Mouse (Mus musculus) stomach, embryonic 14.5 days (tissue): ENCODE measurements around the gene Rfk. TPM values are rescaled to one million over a fixed set of nuclear protein-coding genes. Genes with fewer than 3 reads are reported as not detected.

Source experiments
- ATAC-seq: fragments of 200-750 bp; cut with Nextera tagmentation; 2 replicates; pipeline ENCODE4 v1.8.0; 2017; ENCODE audit warnings: low read depth, moderate TSS enrichment; ENCODE audit not compliant: insufficient number of reproducible peaks, insufficient read depth, low FRiP score
- H3K27ac ChIP-seq: fragments of 300-500 bp; sonication (generic); 2 replicates; pipeline ENCODE4 v1.5.1; 2014; ENCODE audit warnings: mild to moderate bottlenecking, low read length, moderate library complexity, mixed read lengths
- H3K27me3 ChIP-seq: fragments of 300-500 bp; sonication (generic); 2 replicates; pipeline ENCODE4 v1.6.1; 2014; ENCODE audit warnings: low read length, control low read depth, mixed read lengths; ENCODE audit not compliant: control insufficient read depth, insufficient read depth
- H3K36me3 ChIP-seq: fragments of 300-500 bp; sonication (generic); 2 replicates; pipeline ENCODE4 v1.6.1; 2014; ENCODE audit warnings: mild to moderate bottlenecking, control low read depth, low read length, moderate library complexity, mixed read lengths; ENCODE audit not compliant: control insufficient read depth, insufficient read depth
- H3K4me1 ChIP-seq: fragments of 300-500 bp; sonication (generic); 2 replicates; pipeline ENCODE4 v1.6.1; 2014; ENCODE audit warnings: low read length, control low read depth, mixed read lengths; ENCODE audit not compliant: control insufficient read depth, insufficient read depth
- H3K4me2 ChIP-seq: fragments of 300-500 bp; sonication (generic); replicated peaks from 2 replicates; pipeline ENCODE4 v1.6.1; 2014; ENCODE audit warnings: low read depth, low read length, control low read depth
- H3K4me3 ChIP-seq: fragments of 300-500 bp; sonication (generic); 2 replicates; pipeline ENCODE4 v1.5.1; 2014; ENCODE audit warnings: low read depth, low read length, control low read depth
- H3K9ac ChIP-seq: fragments of 300-500 bp; sonication (generic); replicated peaks from 2 replicates; pipeline ENCODE4 v1.6.1; 2014; ENCODE audit warnings: low read depth, mild to moderate bottlenecking, control low read depth, low read length, moderate library complexity, mixed read lengths
- H3K9me3 ChIP-seq: fragments of 300-500 bp; sonication (generic); 2 replicates; pipeline ENCODE4 v1.6.1; 2016; ENCODE audit warnings: low read depth, low read length, control low read depth; ENCODE audit not compliant: control insufficient read depth
- WGBS: fragments of 180-500 bp; shearing (Covaris S2); extraction: QIAGEN DNeasy Blood & Tissue Kit; methylation state at CpG from one replicate; pipeline ENCODE4 v1.1.7; 2014; 5-methylcytosine and 5-hydroxymethylcytosine counted together
- polyA plus RNA-seq: library from polyadenylated mRNA; unstranded; fragments of >200 nt; fragmentation: Nextera tagmentation; extraction: Ambion mirVana; gene quantifications from 2 replicates; pipeline ENCODE4 v1.2.1, GENCODE M21; 2014

The Rfk gene
- polyA plus RNA-seq, 1 experiment from 2014 or later: 68.2 TPM

- H3K27ac ChIP-seq: no peak overlapping the region
- H3K4me3 ChIP-seq: peak overlapping the region; percentile 47
- ATAC-seq: peak; percentile 91
- H3K4me2 ChIP-seq: peak overlapping the region; percentile 90
- no peaks in the 10 kb centered on the region for H3K36me3 ChIP-seq
- 0 out of 2 replicates have a peak, but pooled peaks cover 4% of the 10 kb centered on the region for H3K4me1 ChIP-seq
- 0 out of 2 replicates have a peak overlapping the region, but pooled peaks have one; percentile 25 for H3K9ac ChIP-seq
- no peaks in the 10 kb centered on the region for H3K9me3 ChIP-seq
- 1% methylated on average over 49 of the region's 50 CpGs for WGBS
- no peaks in the 10 kb centered on the region for H3K27me3 ChIP-seq
These were observed 37.6 kb upstream of the Rfk start for GRCm38 (mm10) chr19:17355950-17356867.

GRCm38 (mm10) chr19:17356932-17357331 lies 36.9 kb upstream of the Rfk start:
- ATAC-seq: no peak
- Histone ChIP-seq H3K9ac (no peak overlapping the region), H3K27me3 (no peaks in the 10 kb centered on the region), H3K4me1 (0 out of 2 replicates have a peak, but pooled peaks cover 4% of the 10 kb centered on the region), H3K9me3 (no peaks in the 10 kb centered on the region), H3K36me3 (no peaks in the 10 kb centered on the region), H3K4me2 (peak overlapping the region; percentile 90; the same call in 1 of the 2 replicates), H3K27ac (no peak overlapping the region), H3K4me3 (peak overlapping the region; percentile 47; the same call in 1 of the 2 replicates)
- 62% methylated on average over 6 of the region's 6 CpGs for WGBS

DNA sequence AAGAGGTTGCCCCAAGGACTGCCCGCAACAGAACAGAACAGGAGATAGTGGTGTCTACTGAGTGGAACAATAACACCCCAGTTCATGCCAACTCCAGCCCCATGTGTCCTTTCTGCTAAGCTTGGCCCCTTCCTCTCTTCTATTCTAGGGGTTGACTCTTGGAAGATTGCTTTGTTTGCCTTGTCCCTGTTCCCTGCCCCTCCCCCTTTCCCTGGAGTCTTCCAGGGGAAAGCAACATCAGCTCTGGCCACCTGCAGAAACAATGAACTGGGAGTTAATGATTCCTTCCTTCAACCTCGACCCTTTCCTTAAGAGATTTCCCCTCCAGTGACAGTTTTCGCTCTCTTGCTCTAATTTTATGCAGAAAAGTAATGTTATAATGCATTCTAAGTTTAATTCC lies 36.5 kb upstream of the Rfk start:
- Histone ChIP-seq H3K4me3 (no peak overlapping the region), H3K27ac (no peak overlapping the region), H3K4me2 (no peak overlapping the region), H3K9me3 (no peaks in the 10 kb centered on the region), H3K4me1 (0 out of 2 replicates have a peak, but pooled peaks cover 4% of the 10 kb centered on the region), H3K9ac (no peak overlapping the region), H3K36me3 (no peaks in the 10 kb centered on the region), H3K27me3 (no peaks in the 10 kb centered on the region)
- WGBS: 66% methylated on average over 3 of the region's 3 CpGs
- ATAC-seq: no peak

- Histone ChIP-seq H3K27me3 (no peaks in the 10 kb centered on the region), H3K36me3 (no peaks in the 10 kb centered on the region), H3K4me2 (no peak overlapping the region), H3K27ac (no peak overlapping the region), H3K4me3 (no peak overlapping the region), H3K9me3 (no peaks in the 10 kb centered on the region), H3K9ac (no peak overlapping the region), H3K4me1 (0 out of 2 replicates have a peak, but pooled peaks cover 4% of the 10 kb centered on the region)
- no peak for ATAC-seq
- WGBS: 70% methylated on average over 14 of the region's 14 CpGs
These were observed 34.4 kb upstream of the Rfk start for GRCm38 (mm10) chr19:17359315-17359890.

- Histone ChIP-seq H3K36me3 (no peaks in the 10 kb centered on the region), H3K4me2 (no peak overlapping the region), H3K9me3 (no peaks in the 10 kb centered on the region), H3K9ac (no peak overlapping the region), H3K4me3 (no peak overlapping the region), H3K27me3 (no peaks in the 10 kb centered on the region), H3K27ac (no peak overlapping the region), H3K4me1 (no peaks in the 10 kb centered on the region)
- ATAC-seq: no peak
- 83% methylated on average over 2 of the region's 2 CpGs for WGBS
These were observed 32.7 kb upstream of the Rfk start for GRCm38 (mm10) chr19:17361181-17361580.

DNA sequence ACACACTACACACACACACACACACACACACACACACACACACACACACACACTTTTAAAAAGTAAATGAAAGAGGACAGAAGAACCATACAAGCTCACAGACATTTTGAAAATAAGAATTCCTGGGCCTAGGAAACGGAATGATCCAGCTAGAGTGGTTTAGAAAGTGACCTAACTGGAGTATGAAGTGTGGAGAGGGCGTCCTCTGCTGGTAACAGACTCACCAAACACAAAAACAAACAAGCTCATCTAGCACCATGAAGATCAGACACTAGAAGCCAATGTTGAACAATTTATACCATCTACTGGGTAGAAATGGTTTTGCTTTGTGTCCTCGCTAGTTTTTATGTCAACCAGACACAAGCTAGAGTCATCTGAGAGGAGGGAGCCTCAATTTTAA lies 29.1 kb upstream of the Rfk start:
- Histone ChIP-seq H3K27ac (no peak overlapping the region), H3K4me1 (no peaks in the 10 kb centered on the region), H3K4me3 (no peak overlapping the region), H3K9me3 (no peaks in the 10 kb centered on the region), H3K4me2 (no peak overlapping the region), H3K27me3 (no peaks in the 10 kb centered on the region), H3K9ac (no peak overlapping the region), H3K36me3 (no peaks in the 10 kb centered on the region)
- ATAC-seq: no peak
- 43% methylated on average over 3 of the region's 3 CpGs for WGBS

GRCm38 (mm10) chr19:17366364-17367090 lies 27.3 kb upstream of the Rfk start:
- no peak overlapping the region for H3K4me2 ChIP-seq
- no peaks in the 10 kb centered on the region for H3K4me1 ChIP-seq
- H3K9me3 ChIP-seq: no peaks in the 10 kb centered on the region
- 88% methylated on average over 8 of the region's 8 CpGs for WGBS
- no peak overlapping the region for H3K27ac ChIP-seq
- H3K27me3 ChIP-seq: no peaks in the 10 kb centered on the region
- H3K4me3 ChIP-seq: no peak overlapping the region
- H3K36me3 ChIP-seq: no peaks in the 10 kb centered on the region
- ATAC-seq: no peak
- H3K9ac ChIP-seq: no peak overlapping the region

- H3K4me3 ChIP-seq: no peak overlapping the region
- no peak overlapping the region for H3K9ac ChIP-seq
- no peak overlapping the region for H3K27ac ChIP-seq
- H3K27me3 ChIP-seq: no peaks in the 10 kb centered on the region
- WGBS: 85% methylated on average over 9 of the region's 9 CpGs
- no peak overlapping the region for H3K4me2 ChIP-seq
- no peaks in the 10 kb centered on the region for H3K9me3 ChIP-seq
- H3K4me1 ChIP-seq: no peaks in the 10 kb centered on the region
- no peak for ATAC-seq
- H3K36me3 ChIP-seq: no peaks in the 10 kb centered on the region
These were observed 25.3 kb upstream of the Rfk start for GRCm38 (mm10) chr19:17368557-17368956.
